Mouse (Mus musculus) embryonic facial prominence, embryonic 10.5 days (tissue): ENCODE measurements around the gene Syt2. TPM values are rescaled to one million over a fixed set of nuclear protein-coding genes. Genes with fewer than 3 reads are reported as not detected.

Experiments
- DNase-seq: peaks from one replicate; pipeline ENCODE4 v3.0.0-alpha.2; 2017; ENCODE audit warnings: low spot score
- H3K27ac ChIP-seq: fragments of 300-500 bp; sonication (generic); replicated peaks from 2 replicates; pipeline ENCODE4 v1.5.1; 2016; ENCODE audit warnings: mild to moderate bottlenecking
- H3K27me3 ChIP-seq: fragments of 300-500 bp; sonication (generic); replicated peaks from 2 replicates; pipeline ENCODE4 v1.6.1; 2016; ENCODE audit warnings: low read depth, mild to moderate bottlenecking; ENCODE audit not compliant: poor library complexity, severe bottlenecking
- H3K36me3 ChIP-seq: fragments of 300-500 bp; sonication (generic); replicated peaks from 2 replicates; pipeline ENCODE4 v1.6.1; 2016; ENCODE audit warnings: mild to moderate bottlenecking, moderate library complexity
- H3K4me1 ChIP-seq: fragments of 300-500 bp; sonication (generic); 2 replicates; pipeline ENCODE4 v1.6.1; 2016
- H3K4me3 ChIP-seq: fragments of 300-500 bp; sonication (generic); 2 replicates; pipeline ENCODE4 v1.5.1; 2016; ENCODE audit warnings: mild to moderate bottlenecking, moderate library complexity
- H3K9me3 ChIP-seq: fragments of 300-500 bp; sonication (generic); 2 replicates; pipeline ENCODE4 v1.6.1; 2016; ENCODE audit warnings: mild to moderate bottlenecking
- WGBS: fragments of 180-500 bp; shearing (Covaris S2); methylation state at CpG from one replicate; pipeline ENCODE4 v1.1.7; 2016; 5-methylcytosine and 5-hydroxymethylcytosine counted together
- polyA plus RNA-seq: library from polyadenylated mRNA; unstranded; fragments of >200 nt; fragmentation: Nextera tagmentation; extraction: Ambion mirVana; gene quantifications from 2 replicates; pipeline ENCODE4 v1.2.1, GENCODE M21; 2016

The Syt2 gene
- polyA plus RNA-seq, 1 experiment from 2014 or later: 3.8 TPM

- WGBS: 73% methylated on average over 3 of the region's 3 CpGs
- Histone ChIP-seq H3K4me1 (peaks cover 19% of the 10 kb centered on the region; the same call in 1 of the 2 replicates), H3K36me3 (peaks cover 34% of the 10 kb centered on the region), H3K27me3 (no peaks in the 10 kb centered on the region), H3K9me3 (no peaks in the 10 kb centered on the region), H3K4me3 (no peak overlapping the region), H3K27ac (no peak overlapping the region)
- no peak for DNase-seq
These were observed 10.2 kb upstream of the Syt2 start for GRCm38 (mm10) chr1:134636245-134636644.

- Histone ChIP-seq H3K27me3 (peaks cover 2% of the 10 kb centered on the region; the same call in 1 of the 2 replicates), H3K4me1 (peaks cover 21% of the 10 kb centered on the region), H3K36me3 (peaks cover 30% of the 10 kb centered on the region), H3K9me3 (no peaks in the 10 kb centered on the region), H3K27ac (no peak overlapping the region), H3K4me3 (no peak overlapping the region)
- WGBS: 6% methylated on average over 3 of the region's 3 CpGs
- peak; percentile 44 for DNase-seq
These were observed 9.8 kb upstream of the Syt2 start for GRCm38 (mm10) chr1:134636684-134637083.

- 42% methylated on average over 3 of the region's 3 CpGs for WGBS
- DNase-seq: no peak
- no peak overlapping the region for H3K4me3 ChIP-seq
These were observed 8.4 kb upstream of the Syt2 start for GRCm38 (mm10) chr1:134638041-134638440.

DNA sequence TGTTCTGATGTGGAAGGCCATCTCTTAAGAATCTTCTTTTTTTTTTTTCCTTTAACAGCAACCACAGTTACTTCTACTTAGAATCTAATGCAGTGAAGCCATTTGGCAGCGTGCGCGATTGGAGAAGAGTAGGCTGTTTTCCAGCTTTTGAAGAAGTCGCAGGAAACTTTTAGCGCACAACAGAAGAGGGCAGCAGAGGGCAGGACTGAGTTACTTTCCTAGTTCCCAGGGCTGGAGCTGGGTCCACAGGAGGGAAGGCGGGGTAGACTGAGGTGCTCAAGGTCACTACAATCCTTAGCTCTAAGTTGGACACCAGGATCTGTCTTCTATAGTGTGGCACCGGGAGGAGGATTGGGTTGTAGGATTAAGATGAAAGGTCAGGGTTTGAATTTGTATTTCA is 8.0 kb upstream of the Syt2 start:
- peaks cover 11% of the 10 kb centered on the region for H3K36me3 ChIP-seq

More at GRCm38 (mm10) chr1:134638041-134638440, 8.4 kb upstream of the Syt2 start:
- peaks cover 16% of the 10 kb centered on the region for H3K36me3 ChIP-seq
- no peak overlapping the region for H3K27ac ChIP-seq
- H3K4me1 ChIP-seq: peaks cover 29% of the 10 kb centered on the region
- H3K9me3 ChIP-seq: no peaks in the 10 kb centered on the region
- H3K27me3 ChIP-seq: peaks cover 16% of the 10 kb centered on the region

DNA sequence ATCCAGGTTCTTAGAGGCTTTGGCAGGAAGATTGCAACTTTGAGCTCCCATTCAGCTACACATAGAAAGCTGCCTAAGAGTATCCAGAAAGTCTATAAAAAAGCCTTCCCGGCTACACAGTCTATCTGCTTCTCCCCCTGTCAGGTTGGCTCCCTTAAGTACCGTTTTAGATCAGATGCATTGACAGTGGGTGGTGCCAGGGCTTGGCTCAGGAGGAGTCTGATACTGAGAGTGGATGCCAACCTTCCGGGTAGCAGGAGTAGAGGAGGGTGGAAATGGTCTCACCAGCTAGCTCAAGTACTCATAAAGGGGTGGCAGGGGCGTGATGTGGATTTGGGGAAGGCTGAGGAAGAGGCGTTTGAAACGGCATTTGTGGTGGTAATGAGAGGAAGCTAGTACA is 7.0 kb upstream of the Syt2 start:
- no peaks in the 10 kb centered on the region for H3K9me3 ChIP-seq
- no peak overlapping the region for H3K27ac ChIP-seq
- H3K27me3 ChIP-seq: peaks cover 30% of the 10 kb centered on the region
- H3K4me1 ChIP-seq: peaks cover 29% of the 10 kb centered on the region
- no peak overlapping the region for H3K4me3 ChIP-seq
- H3K36me3 ChIP-seq: peaks cover 2% of the 10 kb centered on the region
- DNase-seq: no peak
- WGBS: 80% methylated on average over 6 of the region's 6 CpGs

More for the DNA sequence above, 8.0 kb upstream of the Syt2 start:
- DNase-seq: peak; percentile 40
- peaks cover 29% of the 10 kb centered on the region for H3K4me1 ChIP-seq
- H3K4me3 ChIP-seq: no peak overlapping the region
- no peak overlapping the region for H3K27ac ChIP-seq
- peaks cover 21% of the 10 kb centered on the region for H3K27me3 ChIP-seq
- WGBS: 35% methylated on average over 7 of the region's 7 CpGs
- no peaks in the 10 kb centered on the region for H3K9me3 ChIP-seq

- H3K4me3 ChIP-seq: no peak overlapping the region
- H3K27me3 ChIP-seq: peaks cover 51% of the 10 kb centered on the region
- peak; percentile 44 for DNase-seq
- H3K9me3 ChIP-seq: no peaks in the 10 kb centered on the region
- no peak overlapping the region for H3K27ac ChIP-seq
- 33% methylated on average over 3 of the region's 3 CpGs for WGBS
- H3K36me3 ChIP-seq: no peaks in the 10 kb centered on the region
- peaks cover 34% of the 10 kb centered on the region for H3K4me1 ChIP-seq
These were observed 5.0 kb upstream of the Syt2 start for GRCm38 (mm10) chr1:134641507-134641906.

DNA sequence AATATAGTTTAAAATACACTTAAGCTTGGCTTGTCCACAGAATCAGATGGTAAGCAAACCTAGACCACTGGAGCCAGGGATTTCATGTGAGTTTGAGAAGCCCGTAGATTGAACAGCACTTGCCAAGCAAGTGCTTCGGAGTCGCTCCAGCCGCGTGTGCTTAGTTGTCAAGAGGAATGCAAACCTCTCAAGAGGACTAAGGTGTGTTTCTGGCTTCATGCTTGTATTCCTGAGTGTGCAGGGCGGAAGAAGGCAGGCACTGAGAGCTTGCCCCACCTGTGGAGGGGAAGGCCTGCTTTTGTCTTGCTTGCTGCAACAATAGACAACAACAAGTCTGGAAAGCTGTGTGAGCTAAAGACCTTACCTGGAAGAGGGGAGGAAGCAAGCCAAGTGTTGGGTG is 2.8 kb upstream of the Syt2 start:
- Histone ChIP-seq H3K27ac (no peak overlapping the region), H3K27me3 (peaks cover 73% of the 10 kb centered on the region), H3K4me1 (peaks cover 23% of the 10 kb centered on the region), H3K4me3 (no peak overlapping the region), H3K36me3 (no peaks in the 10 kb centered on the region), H3K9me3 (no peaks in the 10 kb centered on the region)
- WGBS: 70% methylated on average over 6 of the region's 6 CpGs
- no peak for DNase-seq

DNA sequence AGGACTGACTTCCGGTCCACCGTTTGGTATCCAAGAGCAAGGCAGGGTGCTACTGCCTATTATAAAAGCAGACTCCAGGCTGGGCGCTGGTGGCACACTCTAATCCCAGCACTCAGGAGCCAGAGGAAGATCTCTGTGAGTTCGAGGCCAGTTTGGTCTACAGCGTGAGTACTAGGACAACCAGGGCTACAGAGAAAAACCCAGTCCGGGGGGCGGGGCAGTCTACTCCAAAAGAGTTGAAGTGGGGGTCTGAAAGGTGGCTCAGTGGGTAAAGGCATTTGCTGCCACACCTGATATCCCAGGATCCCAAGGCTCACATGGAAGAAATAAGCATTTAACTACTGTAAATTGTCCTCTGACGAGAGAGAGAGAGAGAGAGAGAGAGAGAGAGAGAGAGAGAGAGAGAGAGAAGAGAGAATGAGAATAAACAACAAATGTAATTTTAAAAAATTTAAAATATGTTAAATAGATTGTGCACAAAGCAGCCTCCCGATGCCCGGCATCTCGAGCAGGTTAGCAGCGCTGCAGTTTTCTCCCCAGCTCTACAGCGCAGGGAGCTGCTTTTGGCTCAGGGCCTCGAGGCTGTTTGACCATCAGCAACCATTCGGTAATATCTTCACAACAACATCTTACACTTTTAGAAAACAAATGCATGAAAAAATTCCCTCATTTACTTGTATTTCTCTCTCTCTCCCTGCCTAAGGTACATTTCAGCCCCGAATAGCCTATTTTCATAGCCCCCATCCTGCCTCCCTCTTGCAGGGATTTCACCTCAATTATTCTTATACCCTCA is 873 bp upstream of the Syt2 start:
- peak overlapping the region; percentile 61 for H3K4me3 ChIP-seq
- peaks cover 22% of the 10 kb centered on the region for H3K4me1 ChIP-seq
- H3K36me3 ChIP-seq: no peaks in the 10 kb centered on the region
- H3K9me3 ChIP-seq: no peaks in the 10 kb centered on the region
- no peak overlapping the region for H3K27ac ChIP-seq
- peaks cover 89% of the 10 kb centered on the region for H3K27me3 ChIP-seq
- no peak for DNase-seq
- 15% methylated on average over 16 of the region's 16 CpGs for WGBS

DNA sequence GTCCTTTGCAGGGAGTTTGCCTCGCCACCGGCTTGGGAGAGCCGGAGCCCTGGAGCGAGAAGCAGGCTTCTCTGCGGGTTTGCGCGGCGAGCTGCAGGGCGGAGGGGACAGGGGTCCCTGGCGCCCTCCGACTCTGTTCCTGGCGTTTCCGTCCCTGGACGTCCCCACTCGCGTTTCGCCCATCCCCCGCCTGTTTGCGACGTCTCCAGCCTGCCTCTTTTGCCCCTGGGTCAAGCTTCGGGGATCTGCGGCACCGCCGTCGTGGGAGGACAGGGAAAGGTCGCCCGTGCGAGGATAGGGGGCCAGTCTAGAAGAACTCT is 446 bp downstream of the Syt2 start:
- H3K27me3 ChIP-seq: peaks cover 98% of the 10 kb centered on the region
- peak; percentile 54 for DNase-seq
- H3K9me3 ChIP-seq: no peaks in the 10 kb centered on the region
- no peak overlapping the region; the same call in 1 of the 2 replicates for H3K27ac ChIP-seq
- H3K4me3 ChIP-seq: peak overlapping the region; percentile 61
- H3K36me3 ChIP-seq: no peaks in the 10 kb centered on the region
- WGBS: 2% methylated on average over 28 of the region's 28 CpGs
- H3K4me1 ChIP-seq: peaks cover 26% of the 10 kb centered on the region

GRCm38 (mm10) chr1:134647591-134647990 is 1.1 kb downstream of the Syt2 start:
- H3K9me3 ChIP-seq: no peaks in the 10 kb centered on the region
- no peak for DNase-seq
- peaks cover 98% of the 10 kb centered on the region for H3K27me3 ChIP-seq
- WGBS: 20% methylated on average over 7 of the region's 7 CpGs
- H3K4me1 ChIP-seq: peaks cover 27% of the 10 kb centered on the region
- H3K27ac ChIP-seq: no peak overlapping the region
- peak overlapping the region; percentile 61 for H3K4me3 ChIP-seq
- no peaks in the 10 kb centered on the region for H3K36me3 ChIP-seq

GRCm38 (mm10) chr1:134650816-134651215 is 4.3 kb downstream of the Syt2 start:
- Histone ChIP-seq H3K4me1 (peaks cover 36% of the 10 kb centered on the region), H3K9me3 (no peaks in the 10 kb centered on the region), H3K36me3 (no peaks in the 10 kb centered on the region), H3K27ac (no peak overlapping the region), H3K27me3 (peaks cover 78% of the 10 kb centered on the region), H3K4me3 (no peak overlapping the region)
- no peak for DNase-seq
- whole genome bisulfite sequencing: 83% methylated on average over 5 of the region's 5 CpGs

- H3K9me3 ChIP-seq: no peaks in the 10 kb centered on the region
- H3K27me3 ChIP-seq: peaks cover 73% of the 10 kb centered on the region
- 56% methylated on average over 13 of the region's 13 CpGs for whole genome bisulfite sequencing
- no peak for DNase-seq
- peaks cover 31% of the 10 kb centered on the region for H3K4me1 ChIP-seq
- no peak overlapping the region for H3K4me3 ChIP-seq
- H3K27ac ChIP-seq: no peak overlapping the region
- no peaks in the 10 kb centered on the region for H3K36me3 ChIP-seq
These were observed 4.9 kb downstream of the Syt2 start for GRCm38 (mm10) chr1:134651268-134651850.

GRCm38 (mm10) chr1:134651851-134652398 is 5.4 kb downstream of the Syt2 start:
- DNase-seq: no peak
- H3K9me3 ChIP-seq: no peaks in the 10 kb centered on the region
- H3K36me3 ChIP-seq: no peaks in the 10 kb centered on the region
- peaks cover 25% of the 10 kb centered on the region for H3K4me1 ChIP-seq
- no peak overlapping the region for H3K27ac ChIP-seq
- WGBS: 34% methylated on average over 4 of the region's 4 CpGs
- H3K4me3 ChIP-seq: no peak overlapping the region
- H3K27me3 ChIP-seq: peaks cover 67% of the 10 kb centered on the region
